Comparison of ENCODE assay signal across 11 mouse cellular contexts in the genomic region with DNA sequence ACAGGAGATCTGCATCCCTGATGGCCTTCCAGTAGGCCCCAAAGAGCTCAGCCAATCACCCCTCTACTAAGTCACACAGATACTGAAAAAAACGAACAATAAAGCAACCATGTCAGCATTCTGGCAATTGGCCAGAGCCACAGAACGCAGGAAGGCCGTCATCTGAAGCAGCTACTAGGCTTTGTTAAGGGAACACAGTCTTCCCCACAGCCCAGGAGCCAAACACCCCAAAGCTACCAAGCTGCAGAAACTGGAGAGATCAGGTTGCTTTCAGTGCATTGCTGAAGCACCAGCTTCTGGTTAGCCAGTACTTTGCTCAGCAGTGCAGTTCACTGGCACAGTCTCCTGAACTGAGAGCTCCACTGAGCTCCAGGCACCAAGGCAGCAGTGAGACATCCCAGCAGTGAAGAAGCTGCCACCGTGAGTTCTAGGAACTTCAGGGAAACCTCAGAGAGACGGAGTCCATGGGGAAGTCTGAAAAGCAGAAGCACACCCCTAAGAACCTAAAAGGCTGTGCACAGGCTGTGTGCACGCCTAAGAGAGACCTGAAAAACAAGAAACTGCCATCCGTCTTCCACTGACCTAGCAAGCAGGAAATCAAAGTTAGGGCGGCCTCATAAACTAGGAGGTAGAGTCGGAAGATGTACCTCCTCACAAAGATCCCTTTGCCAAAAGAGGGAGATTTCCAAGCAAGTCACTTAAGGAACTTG. TPM values are rescaled to one million over a fixed set of nuclear protein-coding genes. Genes with fewer than 3 reads are reported as not detected.
A peak's percentile ranks its signal among the peaks of the same experiment; 100 is the strongest.
DNase-seq lines count a peak whose midpoint lies in the region; ATAC-seq and TF ChIP-seq lines count a peak whose summit lies in the region.
"Had no signal": no experiment of that assay in that cellular context is flagged by ENCODE, and none has a peak within 500 bp of the region (broad histone marks: within the 10 kb centered on the region; RNA-seq: fewer than 3 reads in every experiment).

No protein-coding gene starts in this region.

- H3K4me1 ChIP-seq in forebrain, embryonic 13.5 days: peaks cover 4% of the 10 kb centered on the region; the same call in 1 of the 2 replicates
- no peaks in the 10 kb centered on the region for H3K4me1 ChIP-seq in forebrain, embryonic 16.5 days (replicated peaks; ENCODE audit: control insufficient read depth, insufficient read depth, low read length)
- no peaks in the 10 kb centered on the region for H3K4me1 ChIP-seq in limb, embryonic 12.5 days (replicated peaks)
- no peaks in the 10 kb centered on the region for H3K4me1 ChIP-seq in limb, embryonic 10.5 days
- H3K4me1 ChIP-seq in bone marrow macrophage, adult 2 months (ENCODE audit: control insufficient read depth, insufficient read depth, low read length): peaks cover 18% of the 10 kb centered on the region
- H3K4me1 ChIP-seq: embryonic facial prominence, embryonic 15.5 days; liver, embryonic 15.5 days had no signal

- 70% methylated on average over 9 of the region's 9 CpGs for WGBS in forebrain, embryonic 13.5 days
- 65% methylated on average over 9 of the region's 9 CpGs for WGBS in forebrain, embryonic 16.5 days
- 81% methylated on average over 9 of the region's 9 CpGs for WGBS in limb, embryonic 12.5 days
- WGBS in limb, embryonic 10.5 days: 93% methylated on average over 9 of the region's 9 CpGs

- no peak overlapping the region for H3K27ac ChIP-seq in forebrain, embryonic 13.5 days
- no peak overlapping the region for H3K27ac ChIP-seq in forebrain, embryonic 16.5 days (ENCODE audit: low read length)
- H3K27ac ChIP-seq in limb, embryonic 12.5 days: 0 out of 2 replicates have a peak overlapping the region, but pooled peaks have one; percentile 37
- no peak overlapping the region for H3K27ac ChIP-seq in limb, embryonic 10.5 days
- H3K27ac ChIP-seq in bone marrow macrophage, adult 2 months (ENCODE audit: insufficient read depth, low read depth, low read length): peak overlapping the region; percentile 68
- H3K27ac ChIP-seq: embryonic facial prominence, embryonic 15.5 days; liver, embryonic 15.5 days had no signal

- no peak for DNase-seq in limb, embryonic 10.5 days (ENCODE audit: low spot score)
- peak; percentile 21 to 49 for DNase-seq in kidney, postnatal 4 days
- DNase-seq in B cell, adult 2 months: no peak
- DNase-seq in cerebellum, postnatal 4 days (ENCODE audit: low spot score in 2 of 2): no peak
- DNase-seq: right cerebral cortex, postnatal 25 days had no signal

- H3K27me3 ChIP-seq in forebrain, embryonic 13.5 days: no peaks in the 10 kb centered on the region
- H3K27me3 ChIP-seq in forebrain, embryonic 16.5 days (replicated peaks; ENCODE audit: control insufficient read depth, insufficient read depth, low read length): no peaks in the 10 kb centered on the region
- H3K27me3 ChIP-seq in limb, embryonic 12.5 days: no peaks in the 10 kb centered on the region
- H3K27me3 ChIP-seq in limb, embryonic 10.5 days (ENCODE audit: low read depth, poor library complexity, severe bottlenecking): no peaks in the 10 kb centered on the region
- H3K27me3 ChIP-seq: embryonic facial prominence, embryonic 15.5 days; liver, embryonic 15.5 days had no signal

- no peak for TF ChIP-seq POLR2A in bone marrow macrophage, adult 2 months (IDR thresholded peaks at IDR 0.05; ENCODE audit: borderline replicate concordance, low read depth, low read length)

- peaks cover 74% of the 10 kb centered on the region for H3K36me3 ChIP-seq in forebrain, embryonic 13.5 days (ENCODE audit: poor library complexity, severe bottlenecking)
- peaks cover 29% of the 10 kb centered on the region for H3K36me3 ChIP-seq in forebrain, embryonic 16.5 days (ENCODE audit: control insufficient read depth, insufficient read depth)
- H3K36me3 ChIP-seq in limb, embryonic 12.5 days: peaks cover 69% of the 10 kb centered on the region
- H3K36me3 ChIP-seq in limb, embryonic 10.5 days: peaks cover 85% of the 10 kb centered on the region

- ATAC-seq in forebrain, embryonic 13.5 days: 0 out of 2 replicates have a peak, but pooled peaks have one; percentile 16
- no peak for ATAC-seq in forebrain, embryonic 16.5 days
- no peak for ATAC-seq in limb, embryonic 12.5 days (ENCODE audit: insufficient number of reproducible peaks, insufficient read depth, low FRiP score, low TSS enrichment, low read depth)

- no peak overlapping the region for H3K4me3 ChIP-seq in forebrain, embryonic 13.5 days
- H3K4me3 ChIP-seq in forebrain, embryonic 16.5 days (replicated peaks; ENCODE audit: low read length): no peak overlapping the region
- no peak overlapping the region for H3K4me3 ChIP-seq in limb, embryonic 12.5 days (replicated peaks)
- no peak overlapping the region for H3K4me3 ChIP-seq in limb, embryonic 10.5 days
- H3K4me3 ChIP-seq in bone marrow macrophage, adult 2 months (ENCODE audit: insufficient read depth, low read length): peak overlapping the region; percentile 9; the same call in 1 of the 2 replicates
- H3K4me3 ChIP-seq: embryonic facial prominence, embryonic 15.5 days; liver, embryonic 15.5 days had no signal

- H3K9me3 ChIP-seq in forebrain, embryonic 13.5 days (replicated peaks): no peaks in the 10 kb centered on the region
- H3K9me3 ChIP-seq in forebrain, embryonic 16.5 days (ENCODE audit: control insufficient read depth, low read length): no peaks in the 10 kb centered on the region
- H3K9me3 ChIP-seq in limb, embryonic 12.5 days: no peaks in the 10 kb centered on the region
- no peaks in the 10 kb centered on the region for H3K9me3 ChIP-seq in limb, embryonic 10.5 days (replicated peaks)
- H3K9me3 ChIP-seq: embryonic facial prominence, embryonic 15.5 days; liver, embryonic 15.5 days had no signal

- no peak for TF ChIP-seq CTCF in bone marrow macrophage, adult 2 months (IDR thresholded peaks at IDR 0.05; ENCODE audit: low read depth, low read length)

- H3K4me2 ChIP-seq in forebrain, embryonic 13.5 days: no peak overlapping the region
- no peak overlapping the region for H3K4me2 ChIP-seq in forebrain, embryonic 16.5 days (ENCODE audit: low read length)
- H3K4me2 ChIP-seq in limb, embryonic 12.5 days: no peak overlapping the region
- H3K4me2 ChIP-seq: embryonic facial prominence, embryonic 15.5 days; liver, embryonic 15.5 days had no signal

- H3K9ac ChIP-seq in forebrain, embryonic 13.5 days: no peak overlapping the region
- H3K9ac ChIP-seq in forebrain, embryonic 16.5 days (replicated peaks; ENCODE audit: low read depth, low read length): no peak overlapping the region
- H3K9ac ChIP-seq in limb, embryonic 12.5 days (replicated peaks): no peak overlapping the region
- H3K9ac ChIP-seq: embryonic facial prominence, embryonic 15.5 days; liver, embryonic 15.5 days had no signal

RNA-seq across cellular contexts. Expression of a gene that starts 21.9 kb away (rescaled TPM):
- 14.5 and 17.9 TPM in 2 replicates for polyA plus RNA-seq in forebrain, embryonic 13.5 days (2015; fragmentation: Nextera tagmentation; extraction: Ambion mirVana)
- polyA plus RNA-seq in forebrain, embryonic 16.5 days (2015; fragmentation: Nextera tagmentation; extraction: Ambion mirVana): 19.0 and 22.4 TPM in 2 replicates
- 24.3 and 30.1 TPM in 2 replicates for polyA plus RNA-seq in limb, embryonic 12.5 days (2016; fragmentation: Nextera tagmentation; extraction: Ambion mirVana)
- 27.9 and 29.5 TPM in 2 replicates for polyA plus RNA-seq in limb, embryonic 10.5 days (2016; fragmentation: Nextera tagmentation; extraction: Ambion mirVana)
- 33.3 and 38.7 TPM in 2 replicates for polyA plus RNA-seq in bone marrow macrophage, adult 2 months (2012; ENCODE audit: insufficient read depth, insufficient read length, missing spikeins)

RNA-seq across cellular contexts. Expression of a gene that starts 21.9 kb away (rescaled TPM):
- 19.8 and 20.7 TPM in 2 replicates for polyA plus RNA-seq in forebrain, embryonic 13.5 days (2015; fragmentation: Nextera tagmentation; extraction: Ambion mirVana)
- 24.3 and 26.8 TPM in 2 replicates for polyA plus RNA-seq in forebrain, embryonic 16.5 days (2015; fragmentation: Nextera tagmentation; extraction: Ambion mirVana)
- polyA plus RNA-seq in limb, embryonic 12.5 days (2016; fragmentation: Nextera tagmentation; extraction: Ambion mirVana): 17.0 and 19.9 TPM in 2 replicates
- polyA plus RNA-seq in limb, embryonic 10.5 days (2016; fragmentation: Nextera tagmentation; extraction: Ambion mirVana): 16.2 and 17.4 TPM in 2 replicates
- polyA plus RNA-seq in bone marrow macrophage, adult 2 months (2012; ENCODE audit: insufficient read depth, insufficient read length, missing spikeins): 9.0 and 9.8 TPM in 2 replicates

Comparison
In these comparisons a context has a peak if more than half of its experiments do, and no peak if none do; other contexts are left out.
1. H3K27ac ChIP-seq: peak in limb, embryonic 12.5 days (single experiment) and bone marrow macrophage, adult 2 months (single experiment); none in forebrain, embryonic 13.5 days (single experiment), forebrain, embryonic 16.5 days (single experiment) and limb, embryonic 10.5 days (single experiment).
2. DNase-seq: peak in kidney, postnatal 4 days (2 of 2); none in limb, embryonic 10.5 days (single experiment), B cell, adult 2 months (0 of 2) and cerebellum, postnatal 4 days (0 of 2).